Mouse (Mus musculus) spleen, adult 2 months (tissue): ENCODE measurements around the gene Rnf144a. TPM values are rescaled to one million over a fixed set of nuclear protein-coding genes. Genes with fewer than 3 reads are reported as not detected.

Experiments used
- DNase-seq, 2 experiments: peaks; one replicate each; pipeline versions ENCODE4 v3.0.0 to v3.0.0-alpha.2; 2012 to 2021; ENCODE audit warnings: low spot score in 2 of 2, low read depth in 1 of 2
- H3K27ac ChIP-seq: fragments of 200-500 bp; 2 replicates; pipeline ENCODE4 v1.5.1; 2012; ENCODE audit warnings: low read length, inconsistent platforms; ENCODE audit not compliant: insufficient read depth
- H3K27me3 ChIP-seq: fragments of 200-500 bp; 2 replicates; pipeline ENCODE4 v1.6.1; 2012; ENCODE audit warnings: mild to moderate bottlenecking, moderate library complexity, low read length, inconsistent platforms; ENCODE audit not compliant: control insufficient read depth, insufficient read depth
- H3K36me3 ChIP-seq: fragments of 200-500 bp; 2 replicates; pipeline ENCODE4 v1.6.1; 2012; ENCODE audit warnings: mild to moderate bottlenecking, low read length, inconsistent platforms; ENCODE audit not compliant: control insufficient read depth, insufficient read depth
- H3K4me1 ChIP-seq: fragments of 200-500 bp; 2 replicates; pipeline ENCODE4 v1.6.1; 2011; ENCODE audit warnings: inconsistent platforms; ENCODE audit not compliant: control insufficient read depth, insufficient read depth, insufficient read length
- H3K4me3 ChIP-seq: fragments of 200-500 bp; 2 replicates; pipeline ENCODE4 v1.5.1; 2011; ENCODE audit warnings: mild to moderate bottlenecking, inconsistent platforms; ENCODE audit not compliant: insufficient read depth, insufficient read length; ENCODE audit errors: extremely low read depth
- CTCF ChIP-seq: fragments of 200-500 bp; IDR thresholded peaks from 2 replicates; pipeline ENCODE4 v1.5.1; 2011; ENCODE audit warnings: mild to moderate bottlenecking, inconsistent platforms; ENCODE audit not compliant: insufficient read depth, insufficient read length, insufficient replicate concordance; ENCODE audit errors: extremely low read depth
- POLR2A ChIP-seq: fragments of 200-500 bp; IDR thresholded peaks from 2 replicates; pipeline ENCODE4 v1.6.1; 2011; ENCODE audit warnings: low read depth, low read length, inconsistent platforms
- WGBS: fragments of 180-500 bp; shearing (Covaris S2); methylation state at CpG from one replicate; pipeline ENCODE4 v1.1.7; 2018; 5-methylcytosine and 5-hydroxymethylcytosine counted together
- polyA plus RNA-seq: library from polyadenylated mRNA; depleted of rRNA; stranded (reverse); fragments of >200 nt; gene quantifications from 2 replicates; pipeline ENCODE4 v1.2.3, GENCODE M21; 2012

The Rnf144a gene
- polyA plus RNA-seq, 1 experiment, result 17.7 TPM

DNA sequence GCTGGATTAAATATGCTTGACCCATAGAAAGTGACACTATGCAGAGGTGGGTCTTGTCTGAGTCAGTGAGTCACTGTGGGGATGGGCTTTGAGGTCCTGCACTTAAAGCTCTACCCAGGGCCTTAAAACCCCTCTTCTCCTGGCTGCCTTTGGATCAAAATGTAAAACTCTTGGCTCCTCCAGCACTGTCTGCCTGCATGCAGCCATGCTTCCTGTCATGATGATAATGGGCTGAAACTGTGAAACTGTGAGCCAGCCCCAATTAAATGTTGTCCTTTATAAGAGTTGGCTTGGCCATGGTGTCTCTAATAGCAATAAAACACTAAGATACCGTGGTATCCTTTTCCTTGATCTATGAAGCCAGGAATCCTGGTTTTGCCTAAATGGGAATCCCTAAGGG, 13.8 kb downstream of the Rnf144a start:
- no peak for TF ChIP-seq POLR2A
- TF ChIP-seq CTCF, result no peak
- DNase-seq, result no peak
- no peaks in the 10 kb centered on the region for H3K36me3 ChIP-seq
- H3K27ac ChIP-seq, result peak overlapping the region; percentile 79
- H3K27me3 ChIP-seq, result no peaks in the 10 kb centered on the region
- H3K4me3 ChIP-seq, result no peak overlapping the region
- 30% methylated on average over 1 of the region's 1 CpGs for WGBS
- H3K4me1 ChIP-seq, result peaks cover 29% of the 10 kb centered on the region; the same call in 1 of the 2 replicates

DNA sequence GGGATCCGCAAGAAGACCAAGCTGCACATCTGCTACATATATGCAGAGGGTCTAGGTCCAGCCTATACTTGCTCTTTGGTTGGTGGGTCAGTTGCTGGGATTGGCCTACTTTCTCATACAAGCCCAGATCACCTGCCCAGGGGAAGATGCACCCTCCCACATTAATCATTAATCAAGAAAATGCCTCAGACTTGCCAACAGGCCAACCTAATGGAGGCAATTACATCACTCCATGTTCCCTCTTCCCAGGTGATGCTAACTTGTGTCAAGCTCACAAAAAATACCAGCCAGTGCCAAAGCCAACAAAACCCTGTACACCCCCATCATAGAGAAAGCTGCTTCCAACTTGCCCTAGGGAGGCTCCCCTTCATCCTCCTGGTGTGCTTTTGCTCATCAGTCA, 14.3 kb downstream of the Rnf144a start:
- H3K27me3 ChIP-seq, result no peaks in the 10 kb centered on the region
- TF ChIP-seq POLR2A (no peak), CTCF (no peak)
- H3K4me3 ChIP-seq, result no peak overlapping the region
- no peaks in the 10 kb centered on the region for H3K36me3 ChIP-seq
- H3K4me1 ChIP-seq, result peaks cover 29% of the 10 kb centered on the region; the same call in 1 of the 2 replicates
- WGBS, result 100% methylated on average over 1 of the region's 1 CpGs
- no peak for DNase-seq
- peak overlapping the region; percentile 79 for H3K27ac ChIP-seq

GRCm38 (mm10) chr12:26399391-26399790, 15.7 kb downstream of the Rnf144a start:
- no peak overlapping the region for H3K4me3 ChIP-seq
- H3K27ac ChIP-seq, result no peak overlapping the region
- TF ChIP-seq POLR2A, result no peak
- no peak for TF ChIP-seq CTCF
- 91% methylated on average over 6 of the region's 6 CpGs for WGBS
- H3K4me1 ChIP-seq, result peaks cover 24% of the 10 kb centered on the region; the same call in 1 of the 2 replicates
- no peaks in the 10 kb centered on the region for H3K27me3 ChIP-seq
- H3K36me3 ChIP-seq, result no peaks in the 10 kb centered on the region
- no peak for DNase-seq

- Histone ChIP-seq H3K4me3 (no peak overlapping the region), H3K36me3 (no peaks in the 10 kb centered on the region), H3K27me3 (no peaks in the 10 kb centered on the region), H3K4me1 (peaks cover 20% of the 10 kb centered on the region; the same call in 1 of the 2 replicates), H3K27ac (no peak overlapping the region)
- no peak for DNase-seq
- TF ChIP-seq POLR2A (no peak), CTCF (no peak)
- 17% methylated on average over 2 of the region's 2 CpGs for WGBS
These were observed 16.5 kb downstream of the Rnf144a start for GRCm38 (mm10) chr12:26398597-26398996.

GRCm38 (mm10) chr12:26394485-26395470, 20.3 kb downstream of the Rnf144a start:
- Histone ChIP-seq H3K4me1 (no peaks in the 10 kb centered on the region; the same call in 1 of the 2 replicates), H3K27ac (no peak overlapping the region), H3K36me3 (no peaks in the 10 kb centered on the region), H3K27me3 (no peaks in the 10 kb centered on the region), H3K4me3 (no peak overlapping the region)
- TF ChIP-seq POLR2A (no peak), CTCF (no peak)
- 87% methylated on average over 13 of the region's 13 CpGs for WGBS
- DNase-seq, result no peak

DNA sequence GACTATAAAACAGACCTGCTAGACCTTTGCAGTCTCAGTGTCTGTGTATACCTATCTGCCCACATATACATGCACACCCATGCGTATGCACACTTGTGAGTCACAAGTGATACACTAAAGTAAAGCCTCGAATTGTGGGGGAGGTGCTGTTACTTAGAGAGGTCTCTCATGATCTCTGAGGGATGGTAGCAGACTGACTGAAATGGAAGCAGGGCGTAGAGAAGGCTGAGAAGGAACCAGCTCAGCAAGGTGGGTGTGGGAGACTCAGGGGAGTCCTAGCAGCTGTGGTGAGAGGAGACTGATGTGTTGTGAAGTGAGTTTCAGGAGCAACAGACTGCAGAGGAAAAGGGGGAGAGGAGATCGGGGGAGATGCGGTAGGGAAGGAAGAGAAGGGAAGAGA, 21.8 kb downstream of the Rnf144a start:
- Histone ChIP-seq H3K4me3 (no peak overlapping the region), H3K27me3 (no peaks in the 10 kb centered on the region), H3K4me1 (no peaks in the 10 kb centered on the region; the same call in 1 of the 2 replicates), H3K27ac (no peak overlapping the region), H3K36me3 (peaks cover 2% of the 10 kb centered on the region; the same call in 1 of the 2 replicates)
- no peak for DNase-seq
- 74% methylated on average over 5 of the region's 5 CpGs for WGBS
- TF ChIP-seq CTCF (no peak), POLR2A (no peak)

GRCm38 (mm10) chr12:26391162-26391561, 23.9 kb downstream of the Rnf144a start:
- Histone ChIP-seq H3K27ac (no peak overlapping the region), H3K4me1 (no peaks in the 10 kb centered on the region; the same call in 1 of the 2 replicates), H3K27me3 (no peaks in the 10 kb centered on the region), H3K36me3 (peaks cover 7% of the 10 kb centered on the region; the same call in 1 of the 2 replicates), H3K4me3 (no peak overlapping the region)
- DNase-seq, result no peak
- WGBS, result 46% methylated on average over 1 of the region's 1 CpGs
- TF ChIP-seq POLR2A (no peak), CTCF (no peak)
